In the genomic region with DNA sequence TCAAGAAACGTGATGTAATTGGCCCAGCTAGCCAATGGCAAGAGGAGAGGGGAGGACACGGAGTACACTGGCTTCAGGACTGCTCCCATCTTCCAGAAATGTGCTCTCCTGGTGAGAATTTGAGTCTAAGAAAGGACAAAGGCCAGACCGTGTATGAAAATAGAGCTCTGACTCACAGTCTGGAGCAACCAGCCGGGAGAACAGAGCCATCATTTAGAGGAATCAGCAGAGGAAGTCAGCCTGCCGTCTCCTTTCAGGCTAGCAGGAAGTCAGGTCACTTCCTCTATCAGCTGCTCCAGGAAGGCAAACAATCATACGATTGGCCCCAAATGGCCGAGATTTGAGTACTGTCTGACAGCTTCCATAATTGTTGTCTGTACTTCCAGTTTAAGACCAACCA, we compare ENCODE assay signal across 13 mouse cellular contexts.
DNase-seq lines count a peak whose midpoint lies in the region; ATAC-seq and TF ChIP-seq lines count a peak whose summit lies in the region.
"Had no signal": no experiment of that assay in that cellular context is flagged by ENCODE, and none has a peak within 500 bp of the region (broad histone marks: within the 10 kb centered on the region; RNA-seq: fewer than 3 reads in every experiment).

No protein-coding gene starts in this region.

- H3K79me2 ChIP-seq in macrophage (ENCODE audit: inconsistent target), result no peaks in the 10 kb centered on the region

- CTCF ChIA-PET in Patski (lab: Charles Lee), result interaction anchor here (1.6 kb wide), 1 partner anchor 18 kb away, joined by 5 read pairs; no protein-coding TSS in a partner anchor

- no peak overlapping the region for H3K9ac ChIP-seq in kidney, embryonic 16.5 days (replicated peaks; ENCODE audit: low read length)
- no peak overlapping the region for H3K9ac ChIP-seq in kidney, embryonic 14.5 days (ENCODE audit: low read depth, low read length)
- H3K9ac ChIP-seq: forebrain, embryonic 13.5 days; hindbrain, embryonic 15.5 days; limb, embryonic 12.5 days had no signal

- ATAC-seq in kidney, embryonic 16.5 days (ENCODE audit: low FRiP score, low TSS enrichment), result no peak
- ATAC-seq in kidney, embryonic 14.5 days (ENCODE audit: low FRiP score, low TSS enrichment), result no peak
- ATAC-seq in Patski, result peak; percentile 57
- ATAC-seq in granulocyte monocyte progenitor cell, adult 5-6 weeks (replicated peaks; ENCODE audit: poor library complexity, severe bottlenecking), result peak; percentile 82
- ATAC-seq: forebrain, embryonic 13.5 days had no signal

- no peak for TF ChIP-seq CTCF in Patski (IDR thresholded peaks at IDR 0.05)

- in situ Hi-C loops in Patski (cut with MboI; ENCODE audit: low pct_unique_long_range_greater_than_20kb), result no loop called here

- H3K4me1 ChIP-seq in kidney, embryonic 16.5 days (ENCODE audit: insufficient read depth, low read length), result 0 out of 2 replicates have a peak, but pooled peaks cover 3% of the 10 kb centered on the region
- no peaks in the 10 kb centered on the region for H3K4me1 ChIP-seq in kidney, embryonic 14.5 days (ENCODE audit: control insufficient read depth, insufficient read depth, low read length)
- H3K4me1 ChIP-seq: hindbrain, embryonic 15.5 days; limb, embryonic 12.5 days had no signal

- peak; percentile 1 for DNase-seq in Patski (ENCODE audit: low read depth, low spot score)
- no peak for DNase-seq in gastrocnemius, adult 18-20 months (ENCODE audit: low spot score)
- DNase-seq in thymus, postnatal 25 days, result no peak
- DNase-seq: gastrocnemius, postnatal 25 days; thymus, postnatal 14 days had no signal

- H3K27ac ChIP-seq in kidney, embryonic 16.5 days (ENCODE audit: low read length), result 0 out of 2 replicates have a peak overlapping the region, but pooled peaks have one; percentile 43
- no peak overlapping the region for H3K27ac ChIP-seq in kidney, embryonic 14.5 days (ENCODE audit: low read depth, low read length)
- H3K27ac ChIP-seq in macrophage, result 0 out of 2 replicates have a peak overlapping the region, but pooled peaks have one; percentile 5
- H3K27ac ChIP-seq: forebrain, embryonic 13.5 days; hindbrain, embryonic 15.5 days; layer of hippocampus, adult 2 months; limb, embryonic 12.5 days had no signal

- POLR2A ChIA-PET in Patski (lab: Charles Lee), result no interaction called here

- 49% methylated on average over 7 of the region's 7 CpGs for WGBS in kidney, embryonic 16.5 days
- WGBS in kidney, embryonic 14.5 days, result 65% methylated on average over 7 of the region's 7 CpGs
- WGBS in macrophage (ENCODE audit: missing documents), result 16% methylated on average over 7 of the region's 7 CpGs

- no peaks in the 10 kb centered on the region for H3K27me3 ChIP-seq in kidney, embryonic 16.5 days (ENCODE audit: insufficient read depth, low read length)
- H3K27me3 ChIP-seq in kidney, embryonic 14.5 days (ENCODE audit: control insufficient read depth, insufficient read depth, low read length), result no peaks in the 10 kb centered on the region
- peaks cover 9% of the 10 kb centered on the region for H3K27me3 ChIP-seq in Patski
- H3K27me3 ChIP-seq: forebrain, embryonic 13.5 days; hindbrain, embryonic 15.5 days had no signal

- H3K9me3 ChIP-seq in kidney, embryonic 16.5 days (ENCODE audit: low read length), result no peaks in the 10 kb centered on the region
- no peaks in the 10 kb centered on the region for H3K9me3 ChIP-seq in kidney, embryonic 14.5 days (ENCODE audit: control insufficient read depth, low read length)
- H3K9me3 ChIP-seq: forebrain, embryonic 13.5 days; hindbrain, embryonic 15.5 days; limb, embryonic 12.5 days had no signal

- H3K4me2 ChIP-seq in kidney, embryonic 16.5 days (replicated peaks; ENCODE audit: low read depth, low read length), result no peak overlapping the region
- H3K4me2 ChIP-seq in kidney, embryonic 14.5 days (replicated peaks; ENCODE audit: low read depth, low read length), result no peak overlapping the region
- H3K4me2 ChIP-seq: forebrain, embryonic 13.5 days; hindbrain, embryonic 15.5 days; limb, embryonic 12.5 days had no signal

- H3K4me3 ChIP-seq in kidney, embryonic 16.5 days (ENCODE audit: low read length), result no peak overlapping the region
- H3K4me3 ChIP-seq in kidney, embryonic 14.5 days (ENCODE audit: low read length), result no peak overlapping the region
- H3K4me3 ChIP-seq in macrophage (ENCODE audit: inconsistent target), result no peak overlapping the region
- H3K4me3 ChIP-seq: forebrain, embryonic 13.5 days; hindbrain, embryonic 15.5 days; layer of hippocampus, adult 2 months; limb, embryonic 12.5 days had no signal

- H3K36me3 ChIP-seq in kidney, embryonic 16.5 days (ENCODE audit: insufficient read depth, low read length), result no peaks in the 10 kb centered on the region
- no peaks in the 10 kb centered on the region for H3K36me3 ChIP-seq in kidney, embryonic 14.5 days (ENCODE audit: control insufficient read depth, insufficient read depth, low read length)
- H3K36me3 ChIP-seq in macrophage (ENCODE audit: inconsistent target), result no peaks in the 10 kb centered on the region
- H3K36me3 ChIP-seq: hindbrain, embryonic 15.5 days; limb, embryonic 12.5 days had no signal

Comparison
In these comparisons a context has a peak if more than half of its experiments do, and no peak if none do; other contexts are left out.
1. ATAC-seq: peak in Patski (single experiment) and granulocyte monocyte progenitor cell, adult 5-6 weeks (single experiment); none in kidney, embryonic 16.5 days (single experiment) and kidney, embryonic 14.5 days (single experiment).